Mouse (Mus musculus): ENCODE measurements around the gene Dpp9.

DNA sequence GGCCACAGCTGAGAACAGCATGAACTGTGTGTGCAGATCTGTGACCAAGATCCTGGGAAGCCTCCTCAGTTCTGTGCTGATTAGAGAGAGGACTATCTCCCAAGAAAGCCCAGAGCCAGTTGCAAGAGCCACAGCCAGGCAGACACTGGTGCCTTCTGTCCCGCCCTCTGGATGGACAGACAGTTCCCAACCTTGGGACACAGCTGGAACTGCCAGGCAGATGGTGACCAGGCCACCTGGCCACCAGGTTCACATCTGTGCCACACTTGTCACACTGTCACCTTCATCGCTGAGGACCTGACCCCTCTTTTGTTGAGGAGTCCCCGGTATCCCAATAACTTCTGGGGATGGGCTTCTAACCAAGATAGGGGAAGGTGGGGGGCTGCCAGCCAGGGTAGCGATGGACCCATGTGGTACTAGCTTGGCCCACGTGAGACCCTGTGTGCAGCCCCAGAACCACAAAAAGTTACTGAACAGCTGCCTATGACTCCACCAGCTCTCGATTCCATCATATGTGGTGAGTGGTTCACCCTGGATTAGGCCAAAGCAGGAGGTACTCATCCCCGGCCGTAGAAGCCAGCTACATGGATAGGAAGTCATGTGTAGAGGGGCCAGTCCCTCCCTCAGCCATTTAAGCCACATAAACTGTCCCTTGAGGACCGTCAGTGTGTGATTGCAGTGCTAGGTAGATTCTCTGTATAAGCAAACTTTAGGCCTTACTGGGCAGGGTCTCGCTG is 40.8 kb upstream of the Dpp9 start:
- TF ChIP-seq CTCF (IDR thresholded peaks at IDR 0.05; ENCODE audit: borderline replicate concordance, extremely low read depth, insufficient read depth, insufficient read length) (no peak), POLR2A (IDR thresholded peaks at IDR 0.05; ENCODE audit: borderline replicate concordance, extremely low read depth, insufficient read depth, insufficient read length, poor library complexity, severe bottlenecking) (no peak)

All from brain, embryonic 14.5 days (tissue).